Mouse (Mus musculus) olfactory bulb, adult 2 months (tissue): ENCODE data around the gene Arf1.

Source experiments
- CTCF ChIP-seq: fragments of 200-500 bp; IDR thresholded peaks from 2 replicates; pipeline ENCODE4 v1.5.1; 2012; ENCODE audit warnings: low read depth, mild to moderate bottlenecking, low read length, moderate library complexity; ENCODE audit not compliant: insufficient read depth
- POLR2A ChIP-seq: fragments of 200-500 bp; IDR thresholded peaks from 2 replicates; pipeline ENCODE4 v1.6.1; 2012; ENCODE audit warnings: mild to moderate bottlenecking, low read depth, low read length, moderate library complexity; ENCODE audit not compliant: insufficient read depth

GRCm38 (mm10) chr11:59226251-59226650, 1.8 kb downstream of the Arf1 start:
- TF ChIP-seq CTCF = no peak
- TF ChIP-seq POLR2A = no peak
